Mouse (Mus musculus): ENCODE data around the gene Zfp800. TPM values are rescaled to one million over a fixed set of nuclear protein-coding genes. Genes with fewer than 3 reads are reported as not detected.
A peak's percentile ranks its signal among the peaks of the same experiment; 100 is the strongest.

The Zfp800 gene
- polyA plus RNA-seq, 1 experiment from 2014 or later = 21.7 TPM

GRCm38 (mm10) chr6:28329002-28329596 lies 68.7 kb downstream of the Zfp800 start:
- Histone ChIP-seq H3K36me3 (no peaks in the 10 kb centered on the region), H3K27me3 (no peaks in the 10 kb centered on the region), H3K4me2 (replicated peaks) (no peak overlapping the region), H3K9me3 (replicated peaks) (no peaks in the 10 kb centered on the region), H3K4me1 (peaks cover 8% of the 10 kb centered on the region; the same call in 1 of the 2 replicates), H3K9ac (no peak overlapping the region), H3K4me3 (no peak overlapping the region), H3K27ac (no peak overlapping the region)
- peak; percentile 66 for ATAC-seq (ENCODE audit: low FRiP score)
- 48% methylated on average over 10 of the region's 10 CpGs for WGBS

- 96% methylated on average over 3 of the region's 3 CpGs for WGBS
Measured at GRCm38 (mm10) chr6:28326720-28327119, 71.1 kb downstream of the Zfp800 start.

GRCm38 (mm10) chr6:28322399-28322798 lies 75.4 kb downstream of the Zfp800 start:
- WGBS = 92% methylated on average over 7 of the region's 7 CpGs
- H3K27ac ChIP-seq = no peak overlapping the region
- H3K4me3 ChIP-seq = no peak overlapping the region
- ATAC-seq (ENCODE audit: low FRiP score) = no peak
- H3K36me3 ChIP-seq = no peaks in the 10 kb centered on the region
- no peak overlapping the region for H3K9ac ChIP-seq
- no peaks in the 10 kb centered on the region for H3K27me3 ChIP-seq
- no peaks in the 10 kb centered on the region for H3K9me3 ChIP-seq (replicated peaks)
- no peaks in the 10 kb centered on the region for H3K4me1 ChIP-seq
- no peak overlapping the region for H3K4me2 ChIP-seq (replicated peaks)

More at GRCm38 (mm10) chr6:28326720-28327119, 71.1 kb downstream of the Zfp800 start:
- Histone ChIP-seq H3K4me1 (peaks cover 8% of the 10 kb centered on the region; the same call in 1 of the 2 replicates), H3K27me3 (no peaks in the 10 kb centered on the region), H3K36me3 (no peaks in the 10 kb centered on the region), H3K4me3 (no peak overlapping the region), H3K9ac (no peak overlapping the region), H3K4me2 (replicated peaks) (no peak overlapping the region), H3K9me3 (replicated peaks) (no peaks in the 10 kb centered on the region), H3K27ac (no peak overlapping the region)
- no peak for ATAC-seq (ENCODE audit: low FRiP score)

- H3K9me3 ChIP-seq (replicated peaks) = no peaks in the 10 kb centered on the region
- 76% methylated on average over 13 of the region's 13 CpGs for WGBS
- ATAC-seq (ENCODE audit: low FRiP score) = no peak
Measured at GRCm38 (mm10) chr6:28319648-28320270, 78.0 kb downstream of the Zfp800 start.

GRCm38 (mm10) chr6:28318820-28319573 lies 78.8 kb downstream of the Zfp800 start:
- ATAC-seq (ENCODE audit: low FRiP score) = no peak
- Histone ChIP-seq H3K4me2 (replicated peaks) (no peak overlapping the region), H3K36me3 (no peaks in the 10 kb centered on the region), H3K9ac (no peak overlapping the region), H3K27me3 (no peaks in the 10 kb centered on the region), H3K9me3 (replicated peaks) (no peaks in the 10 kb centered on the region), H3K27ac (no peak overlapping the region), H3K4me3 (no peak overlapping the region), H3K4me1 (no peaks in the 10 kb centered on the region)
- 86% methylated on average over 13 of the region's 13 CpGs for WGBS

More at GRCm38 (mm10) chr6:28319648-28320270, 78.0 kb downstream of the Zfp800 start:
- no peaks in the 10 kb centered on the region for H3K4me1 ChIP-seq
- H3K36me3 ChIP-seq = no peaks in the 10 kb centered on the region
- H3K4me2 ChIP-seq (replicated peaks) = no peak overlapping the region
- no peak overlapping the region for H3K27ac ChIP-seq
- no peaks in the 10 kb centered on the region for H3K27me3 ChIP-seq
- H3K9ac ChIP-seq = no peak overlapping the region
- no peak overlapping the region for H3K4me3 ChIP-seq

GRCm38 (mm10) chr6:28315208-28315607 lies 82.6 kb downstream of the Zfp800 start:
- Histone ChIP-seq H3K9ac (no peak overlapping the region), H3K4me2 (replicated peaks) (no peak overlapping the region), H3K36me3 (no peaks in the 10 kb centered on the region), H3K27me3 (no peaks in the 10 kb centered on the region), H3K27ac (no peak overlapping the region), H3K4me3 (no peak overlapping the region), H3K9me3 (replicated peaks) (no peaks in the 10 kb centered on the region), H3K4me1 (no peaks in the 10 kb centered on the region)
- WGBS = 91% methylated on average over 3 of the region's 3 CpGs
- ATAC-seq (ENCODE audit: low FRiP score) = no peak

GRCm38 (mm10) chr6:28312067-28312466 lies 85.7 kb downstream of the Zfp800 start:
- no peaks in the 10 kb centered on the region for H3K9me3 ChIP-seq (replicated peaks)

GRCm38 (mm10) chr6:28309692-28310091 lies 88.1 kb downstream of the Zfp800 start:
- ATAC-seq (ENCODE audit: low FRiP score) = no peak
- Histone ChIP-seq H3K27me3 (no peaks in the 10 kb centered on the region), H3K9me3 (replicated peaks) (no peaks in the 10 kb centered on the region), H3K36me3 (no peaks in the 10 kb centered on the region), H3K4me1 (no peaks in the 10 kb centered on the region), H3K9ac (no peak overlapping the region), H3K4me2 (replicated peaks) (no peak overlapping the region), H3K4me3 (no peak overlapping the region), H3K27ac (no peak overlapping the region)

More at GRCm38 (mm10) chr6:28312067-28312466, 85.7 kb downstream of the Zfp800 start:
- 84% methylated on average over 2 of the region's 2 CpGs for whole genome bisulfite sequencing
- H3K4me3 ChIP-seq = no peak overlapping the region
- H3K4me1 ChIP-seq = no peaks in the 10 kb centered on the region
- no peak overlapping the region for H3K27ac ChIP-seq
- ATAC-seq (ENCODE audit: low FRiP score) = no peak
- H3K27me3 ChIP-seq = no peaks in the 10 kb centered on the region
- no peak overlapping the region for H3K9ac ChIP-seq
- H3K36me3 ChIP-seq = no peaks in the 10 kb centered on the region
- no peak overlapping the region for H3K4me2 ChIP-seq (replicated peaks)

GRCm38 (mm10) chr6:28308929-28309328 lies 88.9 kb downstream of the Zfp800 start:
- no peaks in the 10 kb centered on the region for H3K4me1 ChIP-seq
- H3K27me3 ChIP-seq = no peaks in the 10 kb centered on the region
- 83% methylated on average over 3 of the region's 3 CpGs for WGBS
- no peaks in the 10 kb centered on the region for H3K9me3 ChIP-seq (replicated peaks)
- H3K9ac ChIP-seq = no peak overlapping the region
- H3K36me3 ChIP-seq = no peaks in the 10 kb centered on the region
- no peak for ATAC-seq (ENCODE audit: low FRiP score)
- H3K4me2 ChIP-seq (replicated peaks) = no peak overlapping the region
- H3K4me3 ChIP-seq = no peak overlapping the region
- H3K27ac ChIP-seq = no peak overlapping the region

GRCm38 (mm10) chr6:28306702-28307101 lies 91.1 kb downstream of the Zfp800 start:
- no peaks in the 10 kb centered on the region for H3K36me3 ChIP-seq
- 83% methylated on average over 2 of the region's 2 CpGs for WGBS
- H3K9me3 ChIP-seq (replicated peaks) = no peaks in the 10 kb centered on the region
- no peak overlapping the region for H3K4me3 ChIP-seq
- ATAC-seq (ENCODE audit: low FRiP score) = no peak
- no peak overlapping the region for H3K27ac ChIP-seq
- no peak overlapping the region for H3K9ac ChIP-seq
- H3K4me1 ChIP-seq = no peaks in the 10 kb centered on the region
- no peaks in the 10 kb centered on the region for H3K27me3 ChIP-seq
- H3K4me2 ChIP-seq (replicated peaks) = no peak overlapping the region

- Histone ChIP-seq H3K27me3 (no peaks in the 10 kb centered on the region), H3K4me2 (replicated peaks) (no peak overlapping the region)
Measured at GRCm38 (mm10) chr6:28296306-28296705, 101.5 kb downstream of the Zfp800 start.

GRCm38 (mm10) chr6:28295581-28295980 lies 102.2 kb downstream of the Zfp800 start:
- no peak overlapping the region for H3K4me3 ChIP-seq
- no peak for ATAC-seq (ENCODE audit: low FRiP score)
- no peaks in the 10 kb centered on the region for H3K9me3 ChIP-seq (replicated peaks)
- H3K4me2 ChIP-seq (replicated peaks) = no peak overlapping the region
- 61% methylated on average over 7 of the region's 7 CpGs for WGBS
- H3K27me3 ChIP-seq = no peaks in the 10 kb centered on the region
- no peaks in the 10 kb centered on the region for H3K36me3 ChIP-seq
- no peak overlapping the region for H3K27ac ChIP-seq
- no peaks in the 10 kb centered on the region for H3K4me1 ChIP-seq
- H3K9ac ChIP-seq = no peak overlapping the region

More at GRCm38 (mm10) chr6:28296306-28296705, 101.5 kb downstream of the Zfp800 start:
- H3K4me3 ChIP-seq = no peak overlapping the region
- H3K9ac ChIP-seq = no peak overlapping the region
- H3K4me1 ChIP-seq = no peaks in the 10 kb centered on the region
- WGBS = 24% methylated on average over 8 of the region's 8 CpGs
- no peaks in the 10 kb centered on the region for H3K9me3 ChIP-seq (replicated peaks)
- H3K36me3 ChIP-seq = no peaks in the 10 kb centered on the region
- H3K27ac ChIP-seq = no peak overlapping the region
- ATAC-seq (ENCODE audit: low FRiP score) = no peak

Measured in hindbrain, embryonic 12.5 days (tissue).